Mouse (Mus musculus) layer of hippocampus, adult 2 months (tissue): ENCODE measurements around the gene Filip1l. TPM values are rescaled to one million over a fixed set of nuclear protein-coding genes. Genes with fewer than 3 reads are reported as not detected.
A peak's percentile ranks its signal among the peaks of the same experiment; 100 is the strongest.

Experiments used
- DNase-seq, 2 experiments: peaks; one replicate each; pipeline ENCODE4 v3.0.0; 2022; ENCODE audit warnings: low spot score in 2 of 2
- H3K27ac ChIP-seq: fragments of 200-600 bp; 2 replicates; pipeline ENCODE4 v1.8.1; 2022
- H3K4me3 ChIP-seq: fragments of 200-600 bp; 2 replicates; pipeline ENCODE4 v1.8.1; 2022; ENCODE audit warnings: mild to moderate bottlenecking
- CTCF ChIP-seq: fragments of 200-600 bp; conservative IDR thresholded peaks from 2 replicates; pipeline ENCODE4 v1.8.1; 2022; ENCODE audit warnings: antibody characterized with exemption, mild to moderate bottlenecking, moderate library complexity
- long read RNA-seq, 2 experiments: library from polyadenylated mRNA; stranded (forward); transcript quantifications; one replicate each; pipeline ENCODE4 v2.0.0; 2021; ENCODE audit warnings: borderline mapping rate in 2 of 2
- total RNA-seq, 2 experiments: library from RNA; stranded (reverse); gene quantifications; 2 replicates each; pipeline ENCODE4 v1.2.3; 2021

Gene Filip1l
- 1 to 10 TPM; 3.2 to 4.0 TPM for total RNA-seq
- long read RNA-seq, experiment 1, full-length matches to known transcripts = 3 of 4 reads
- long read RNA-seq, experiment 1, partial matches to known transcripts = 0 of 4 reads
- long read RNA-seq, experiment 1, other reads (novel, unspliced or antisense) = 1 of 4 reads
- long read RNA-seq, experiment 2, partial matches to known transcripts = 0 of 2 reads
- long read RNA-seq, experiment 2, other reads (novel, unspliced or antisense) = 0 of 2 reads

GRCm38 (mm10) chr16:57352751-57353150 is at the start of gene Filip1l:
TSS of gene Filip1l (plus strand) at chr16:57353093.
- Histone ChIP-seq H3K27ac (no peak within 1 kb of the TSS), H3K4me3 (no peak within 1 kb of the TSS)
- TF ChIP-seq CTCF = no peak
- no peak for DNase-seq

- H3K4me3 ChIP-seq = no peak overlapping the region
- no peak for TF ChIP-seq CTCF
- DNase-seq = no peak
- H3K27ac ChIP-seq = no peak overlapping the region
Measured at GRCm38 (mm10) chr16:57303716-57304115, 49.2 kb upstream of the Filip1l start.

GRCm38 (mm10) chr16:57305463-57305862 is 47.4 kb upstream of the Filip1l start:
- DNase-seq = no peak
- no peak overlapping the region for H3K4me3 ChIP-seq

GRCm38 (mm10) chr16:57312130-57312529 is 40.8 kb upstream of the Filip1l start:
- DNase-seq = no peak
- no peak overlapping the region for H3K4me3 ChIP-seq
- TF ChIP-seq CTCF = no peak
- no peak overlapping the region for H3K27ac ChIP-seq

More at GRCm38 (mm10) chr16:57305463-57305862, 47.4 kb upstream of the Filip1l start:
- H3K27ac ChIP-seq = no peak overlapping the region
- no peak for TF ChIP-seq CTCF

- DNase-seq = no peak
- TF ChIP-seq CTCF = no peak
- no peak overlapping the region for H3K27ac ChIP-seq
- no peak overlapping the region for H3K4me3 ChIP-seq
Measured at GRCm38 (mm10) chr16:57313487-57313886, 39.4 kb upstream of the Filip1l start.

GRCm38 (mm10) chr16:57314236-57314635 is 38.7 kb upstream of the Filip1l start:
- no peak overlapping the region for H3K4me3 ChIP-seq
- TF ChIP-seq CTCF = no peak
- DNase-seq = no peak
- H3K27ac ChIP-seq = no peak overlapping the region

GRCm38 (mm10) chr16:57315026-57315425 is 37.9 kb upstream of the Filip1l start:
- no peak for TF ChIP-seq CTCF
- no peak for DNase-seq
- H3K4me3 ChIP-seq = no peak overlapping the region
- H3K27ac ChIP-seq = no peak overlapping the region

- Histone ChIP-seq H3K4me3 (no peak overlapping the region), H3K27ac (no peak overlapping the region)
- DNase-seq = no peak
- TF ChIP-seq CTCF = no peak
Measured at GRCm38 (mm10) chr16:57317127-57317526, 35.8 kb upstream of the Filip1l start.

- DNase-seq = no peak
- Histone ChIP-seq H3K4me3 (no peak overlapping the region), H3K27ac (peak overlapping the region; percentile 28; the same call in 1 of the 2 replicates)
- TF ChIP-seq CTCF = no peak
Measured at GRCm38 (mm10) chr16:57317882-57318636, 34.8 kb upstream of the Filip1l start.

GRCm38 (mm10) chr16:57318637-57319125 is 34.2 kb upstream of the Filip1l start:
- peak overlapping the region; percentile 28; the same call in 1 of the 2 replicates for H3K27ac ChIP-seq
- no peak for DNase-seq
- no peak overlapping the region for H3K4me3 ChIP-seq
- no peak for TF ChIP-seq CTCF

GRCm38 (mm10) chr16:57319284-57320124 is 33.4 kb upstream of the Filip1l start:
- H3K27ac ChIP-seq = no peak overlapping the region
- no peak overlapping the region for H3K4me3 ChIP-seq
- DNase-seq = no peak
- no peak for TF ChIP-seq CTCF

- Histone ChIP-seq H3K4me3 (no peak overlapping the region), H3K27ac (no peak overlapping the region)
- no peak for DNase-seq
- TF ChIP-seq CTCF = no peak
Measured at GRCm38 (mm10) chr16:57326996-57327395, 25.9 kb upstream of the Filip1l start.

GRCm38 (mm10) chr16:57329028-57329427 is 23.9 kb upstream of the Filip1l start:
- DNase-seq = no peak
- Histone ChIP-seq H3K27ac (no peak overlapping the region), H3K4me3 (no peak overlapping the region)
- TF ChIP-seq CTCF = no peak
